Mouse (Mus musculus) c-Kit-positive CD71-positive TER-119-negative erythroid progenitor cells, embryonic 14.5 days (primary cell): Measurements from ENCODE around the gene Zdhhc11.
A peak's percentile ranks its signal among the peaks of the same experiment; 100 is the strongest.

ENCODE experiments used
- DNase-seq: peaks from one replicate; pipeline ENCODE4 v3.0.0-alpha.2; 2013; ENCODE audit warnings: low read depth

Zdhhc11 gene

GRCm38 (mm10) chr13:73963551-73963950 is at the start of gene Zdhhc11:
TSS of gene Zdhhc11 (plus strand) at chr13:73963851.
- no peak for DNase-seq

GRCm38 (mm10) chr13:73932201-73932600 is 31.4 kb upstream of the Zdhhc11 start:
- no peak for DNase-seq

- DNase-seq, result peak; percentile 22
Observed at GRCm38 (mm10) chr13:73936938-73937320, 26.7 kb upstream of the Zdhhc11 start.

GRCm38 (mm10) chr13:73937321-73938176 is 26.1 kb upstream of the Zdhhc11 start, which contains the start of the genes Trip13 and Brd9:
TSS of gene Trip13 (minus strand) at chr13:73937784.
TSS of gene Brd9 (plus strand) at chr13:73937811.
- DNase-seq, result peak; percentile 85

GRCm38 (mm10) chr13:73938177-73938560 is 25.5 kb upstream of the Zdhhc11 start:
- DNase-seq, result no peak

- DNase-seq, result no peak
Observed at GRCm38 (mm10) chr13:73939101-73939500, 24.6 kb upstream of the Zdhhc11 start.

GRCm38 (mm10) chr13:73944606-73945005 is 19.0 kb upstream of the Zdhhc11 start:
- DNase-seq, result no peak

GRCm38 (mm10) chr13:73953551-73954130 is 10.0 kb upstream of the Zdhhc11 start:
- no peak for DNase-seq

- DNase-seq, result no peak
Observed at GRCm38 (mm10) chr13:73954666-73955065, 9.0 kb upstream of the Zdhhc11 start.

GRCm38 (mm10) chr13:73955531-73955930 is 8.1 kb upstream of the Zdhhc11 start:
- DNase-seq, result no peak

GRCm38 (mm10) chr13:73960117-73960652 is 3.5 kb upstream of the Zdhhc11 start:
- no peak for DNase-seq

GRCm38 (mm10) chr13:73961177-73961576 is 2.5 kb upstream of the Zdhhc11 start:
- no peak for DNase-seq

GRCm38 (mm10) chr13:73970545-73971448 is 7.1 kb downstream of the Zdhhc11 start:
- peak; percentile 45 for DNase-seq

GRCm38 (mm10) chr13:73974523-73974922 is 10.9 kb downstream of the Zdhhc11 start:
- no peak for DNase-seq

GRCm38 (mm10) chr13:73976935-73977334 is 13.3 kb downstream of the Zdhhc11 start:
- no peak for DNase-seq

- peak; percentile 41 for DNase-seq
Observed at GRCm38 (mm10) chr13:73990325-73990724, 26.7 kb downstream of the Zdhhc11 start.

- peak; percentile 81 for DNase-seq
Observed at GRCm38 (mm10) chr13:73990761-73991160, 27.1 kb downstream of the Zdhhc11 start.

GRCm38 (mm10) chr13:73991267-73991666 is 27.6 kb downstream of the Zdhhc11 start:
- no peak for DNase-seq

- no peak for DNase-seq
Observed at GRCm38 (mm10) chr13:73996456-73996855, 32.8 kb downstream of the Zdhhc11 start.

- no peak for DNase-seq
Observed at GRCm38 (mm10) chr13:74000519-74000918, 36.9 kb downstream of the Zdhhc11 start.

GRCm38 (mm10) chr13:74000961-74001360 is 37.3 kb downstream of the Zdhhc11 start:
- DNase-seq, result no peak

- DNase-seq, result no peak
Observed at GRCm38 (mm10) chr13:74001492-74001891, 37.8 kb downstream of the Zdhhc11 start.
